Mouse (Mus musculus): ENCODE results near the gene Kif16b. TPM values are rescaled to one million over a fixed set of nuclear protein-coding genes. Genes with fewer than 3 reads are reported as not detected.

Kif16b gene
- polyA plus RNA-seq, 1 experiment from 2014 or later: 8.0 TPM

- H3K4me2 ChIP-seq (replicated peaks; ENCODE audit: low read depth): no peak overlapping the region
- WGBS: 85% methylated on average over 3 of the region's 3 CpGs
- DNase-seq (ENCODE audit: low spot score): no peak
- no peak overlapping the region for H3K27ac ChIP-seq (replicated peaks)
- H3K27me3 ChIP-seq (ENCODE audit: control insufficient read depth, insufficient read depth, low read length): no peaks in the 10 kb centered on the region
- no peaks in the 10 kb centered on the region for H3K4me1 ChIP-seq (replicated peaks; ENCODE audit: control insufficient read depth, insufficient read depth)
- no peaks in the 10 kb centered on the region for H3K9me3 ChIP-seq (ENCODE audit: control insufficient read depth, low read length)
- no peak overlapping the region for H3K9ac ChIP-seq (ENCODE audit: low read length)
- no peak for TF ChIP-seq CTCF (IDR thresholded peaks at IDR 0.05; ENCODE audit: low read depth)
- no peak for TF ChIP-seq EP300 (optimal IDR thresholded peaks at IDR 0.05)
- H3K36me3 ChIP-seq (ENCODE audit: control insufficient read depth, insufficient read depth, low read length): peaks cover 4% of the 10 kb centered on the region; the same call in 1 of the 2 replicates
- no peak for ATAC-seq (ENCODE audit: low FRiP score, low TSS enrichment)
- H3K4me3 ChIP-seq (ENCODE audit: low read depth, low read length): no peak overlapping the region
These were observed 165.6 kb downstream of the Kif16b start for GRCm38 (mm10) chr2:142735691-142736090.

- no peak for ATAC-seq (ENCODE audit: low FRiP score, low TSS enrichment)
- H3K4me3 ChIP-seq (ENCODE audit: low read depth, low read length): no peak overlapping the region
- no peaks in the 10 kb centered on the region for H3K9me3 ChIP-seq (ENCODE audit: control insufficient read depth, low read length)
- WGBS: 94% methylated on average over 2 of the region's 2 CpGs
- TF ChIP-seq EP300 (optimal IDR thresholded peaks at IDR 0.05) (no peak), CTCF (IDR thresholded peaks at IDR 0.05; ENCODE audit: low read depth) (no peak)
- no peaks in the 10 kb centered on the region for H3K27me3 ChIP-seq (ENCODE audit: control insufficient read depth, insufficient read depth, low read length)
- no peak overlapping the region for H3K27ac ChIP-seq (replicated peaks)
- DNase-seq (ENCODE audit: low spot score): no peak
- H3K36me3 ChIP-seq (ENCODE audit: control insufficient read depth, insufficient read depth, low read length): no peaks in the 10 kb centered on the region
- no peak overlapping the region for H3K9ac ChIP-seq (ENCODE audit: low read length)
- no peak overlapping the region for H3K4me2 ChIP-seq (replicated peaks; ENCODE audit: low read depth)
- H3K4me1 ChIP-seq (replicated peaks; ENCODE audit: control insufficient read depth, insufficient read depth): no peaks in the 10 kb centered on the region
These were observed 167.3 kb downstream of the Kif16b start for GRCm38 (mm10) chr2:142734046-142734445.

DNA sequence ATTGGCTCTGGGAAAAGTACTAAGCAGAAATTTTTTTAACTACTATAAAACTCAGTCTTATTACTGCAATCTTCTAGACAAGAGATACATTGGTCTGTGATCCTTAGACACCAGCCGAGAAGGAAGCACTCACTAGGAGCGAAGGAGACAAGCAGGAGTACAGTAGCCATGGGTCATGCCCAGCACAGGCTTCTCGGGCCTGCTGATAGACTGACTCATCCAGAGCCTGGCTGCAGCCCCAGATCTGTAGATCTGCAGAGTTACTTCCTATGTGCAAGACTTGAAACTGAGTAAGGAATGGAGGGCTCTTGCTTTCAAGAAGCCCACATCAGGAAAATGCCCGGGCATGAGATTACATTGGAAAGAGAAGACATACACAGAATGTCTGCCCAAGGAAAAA, 169.0 kb downstream of the Kif16b start:
- H3K4me2 ChIP-seq (replicated peaks; ENCODE audit: low read depth): no peak overlapping the region
- H3K27me3 ChIP-seq (ENCODE audit: control insufficient read depth, insufficient read depth, low read length): no peaks in the 10 kb centered on the region
- no peak overlapping the region for H3K9ac ChIP-seq (ENCODE audit: low read length)
- no peaks in the 10 kb centered on the region for H3K4me1 ChIP-seq (replicated peaks; ENCODE audit: control insufficient read depth, insufficient read depth)
- no peak for TF ChIP-seq CTCF (IDR thresholded peaks at IDR 0.05; ENCODE audit: low read depth)
- no peak for TF ChIP-seq EP300 (optimal IDR thresholded peaks at IDR 0.05)
- no peak for ATAC-seq (ENCODE audit: low FRiP score, low TSS enrichment)
- no peak overlapping the region for H3K4me3 ChIP-seq (ENCODE audit: low read depth, low read length)
- H3K36me3 ChIP-seq (ENCODE audit: control insufficient read depth, insufficient read depth, low read length): no peaks in the 10 kb centered on the region
- DNase-seq (ENCODE audit: low spot score): no peak
- H3K9me3 ChIP-seq (ENCODE audit: control insufficient read depth, low read length): no peaks in the 10 kb centered on the region
- H3K27ac ChIP-seq (replicated peaks): no peak overlapping the region
- 76% methylated on average over 4 of the region's 4 CpGs for WGBS

- H3K9ac ChIP-seq (ENCODE audit: low read length): no peak overlapping the region
- ATAC-seq (ENCODE audit: low FRiP score, low TSS enrichment) (no peak), DNase-seq (ENCODE audit: low spot score) (peak; percentile 23)
- TF ChIP-seq EP300 (optimal IDR thresholded peaks at IDR 0.05) (no peak), CTCF (IDR thresholded peaks at IDR 0.05; ENCODE audit: low read depth) (no peak)
- no peaks in the 10 kb centered on the region for H3K9me3 ChIP-seq (ENCODE audit: control insufficient read depth, low read length)
- H3K4me2 ChIP-seq (replicated peaks; ENCODE audit: low read depth): no peak overlapping the region
- no peaks in the 10 kb centered on the region for H3K4me1 ChIP-seq (replicated peaks; ENCODE audit: control insufficient read depth, insufficient read depth)
- no peaks in the 10 kb centered on the region for H3K36me3 ChIP-seq (ENCODE audit: control insufficient read depth, insufficient read depth, low read length)
- 50% methylated on average over 1 of the region's 1 CpGs for WGBS
- H3K4me3 ChIP-seq (ENCODE audit: low read depth, low read length): no peak overlapping the region
- H3K27ac ChIP-seq (replicated peaks): no peak overlapping the region
- H3K27me3 ChIP-seq (ENCODE audit: control insufficient read depth, insufficient read depth, low read length): no peaks in the 10 kb centered on the region
These were observed 169.6 kb downstream of the Kif16b start for GRCm38 (mm10) chr2:142731778-142732092.

GRCm38 (mm10) chr2:142731016-142731777, 170.1 kb downstream of the Kif16b start:
- H3K9ac ChIP-seq (ENCODE audit: low read length): no peak overlapping the region
- DNase-seq (ENCODE audit: low spot score) (no peak), ATAC-seq (ENCODE audit: low FRiP score, low TSS enrichment) (no peak)
- H3K4me2 ChIP-seq (replicated peaks; ENCODE audit: low read depth): no peak overlapping the region
- no peak for TF ChIP-seq EP300 (optimal IDR thresholded peaks at IDR 0.05)
- no peak for TF ChIP-seq CTCF (IDR thresholded peaks at IDR 0.05; ENCODE audit: low read depth)
- no peak overlapping the region for H3K4me3 ChIP-seq (ENCODE audit: low read depth, low read length)
- H3K27me3 ChIP-seq (ENCODE audit: control insufficient read depth, insufficient read depth, low read length): no peaks in the 10 kb centered on the region
- no peak overlapping the region for H3K27ac ChIP-seq (replicated peaks)
- no peaks in the 10 kb centered on the region for H3K36me3 ChIP-seq (ENCODE audit: control insufficient read depth, insufficient read depth, low read length)
- 73% methylated on average over 10 of the region's 10 CpGs for WGBS
- H3K4me1 ChIP-seq (replicated peaks; ENCODE audit: control insufficient read depth, insufficient read depth): no peaks in the 10 kb centered on the region
- no peaks in the 10 kb centered on the region for H3K9me3 ChIP-seq (ENCODE audit: control insufficient read depth, low read length)

DNA sequence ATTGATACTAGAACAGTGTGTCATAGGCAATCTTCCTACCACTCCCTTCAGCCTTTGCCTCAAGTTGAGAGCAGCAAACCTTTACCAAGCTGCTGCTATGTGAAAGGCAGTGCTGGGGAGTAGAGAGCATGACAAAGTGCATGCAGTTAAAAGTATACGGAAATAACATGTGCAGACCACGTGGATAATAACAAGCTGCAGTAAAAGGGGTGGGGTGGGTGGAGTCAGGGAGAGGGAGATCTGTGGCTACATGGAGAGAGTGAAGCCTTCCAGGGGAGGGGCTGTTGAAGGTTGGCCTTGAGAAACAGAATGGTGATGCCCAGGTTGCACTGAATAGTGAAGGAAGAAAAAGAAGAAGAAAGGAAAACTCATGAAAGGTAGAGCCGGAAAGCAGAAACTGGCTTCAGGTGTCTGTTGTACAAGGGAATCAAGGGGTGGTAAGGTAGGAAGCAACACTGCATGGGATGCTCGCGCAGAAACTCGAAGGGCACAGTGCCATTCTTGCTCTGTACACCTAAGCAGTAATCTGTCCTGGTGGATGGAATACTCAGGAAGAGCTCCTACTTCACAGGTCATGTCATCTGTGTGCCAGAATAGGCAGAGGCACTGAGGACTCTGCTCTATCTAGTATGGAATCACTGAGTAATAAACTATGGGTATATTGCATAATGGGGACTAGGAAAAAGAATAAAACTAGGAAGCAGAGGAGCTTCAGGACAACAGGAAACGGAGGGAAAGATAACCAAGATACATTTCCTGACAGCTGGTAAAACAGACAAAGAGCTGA, 176.9 kb downstream of the Kif16b start:
- H3K36me3 ChIP-seq (ENCODE audit: control insufficient read depth, insufficient read depth, low read length): no peaks in the 10 kb centered on the region
- no peaks in the 10 kb centered on the region for H3K27me3 ChIP-seq (ENCODE audit: control insufficient read depth, insufficient read depth, low read length)
- no peak overlapping the region for H3K4me3 ChIP-seq (ENCODE audit: low read depth, low read length)
- DNase-seq (ENCODE audit: low spot score) (no peak), ATAC-seq (ENCODE audit: low FRiP score, low TSS enrichment) (no peak)
- no peaks in the 10 kb centered on the region for H3K4me1 ChIP-seq (replicated peaks; ENCODE audit: control insufficient read depth, insufficient read depth)
- TF ChIP-seq CTCF (IDR thresholded peaks at IDR 0.05; ENCODE audit: low read depth): no peak
- TF ChIP-seq EP300 (optimal IDR thresholded peaks at IDR 0.05): no peak
- H3K27ac ChIP-seq (replicated peaks): no peak overlapping the region
- H3K4me2 ChIP-seq (replicated peaks; ENCODE audit: low read depth): no peak overlapping the region
- 79% methylated on average over 7 of the region's 7 CpGs for WGBS
- H3K9me3 ChIP-seq (ENCODE audit: control insufficient read depth, low read length): no peaks in the 10 kb centered on the region
- no peak overlapping the region for H3K9ac ChIP-seq (ENCODE audit: low read length)
